Mouse (Mus musculus) urinary bladder, postnatal 36 days (tissue): ENCODE results near the gene Ndufb4.

ENCODE experiments used
- DNase-seq, 2 experiments: peaks; one replicate each; pipeline ENCODE4 v3.0.0; 2022; ENCODE audit warnings: low spot score in 2 of 2, mixed read lengths in 1 of 2

Gene Ndufb4

DNA sequence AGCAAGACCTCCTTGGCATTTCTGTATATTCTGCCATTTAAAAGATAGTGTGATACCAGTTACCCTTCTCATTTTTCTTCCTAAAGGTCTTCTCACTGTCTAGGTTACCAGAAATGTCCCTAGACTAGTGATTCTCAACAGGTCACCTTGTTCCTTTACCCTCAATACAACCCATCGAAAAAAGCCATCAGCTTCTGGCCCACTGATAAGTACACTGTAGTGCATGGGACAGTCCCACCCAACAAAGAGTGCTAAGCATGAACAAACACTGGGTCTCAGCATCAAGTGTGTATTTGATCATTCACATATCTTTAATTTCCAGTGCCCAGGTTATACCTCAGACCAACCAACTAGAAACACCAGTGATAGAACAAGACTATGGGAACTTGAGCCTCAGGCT lies 19.2 kb downstream of the Ndufb4 start:
- no peak for DNase-seq

- DNase-seq = no peak
Measured at GRCm38 (mm10) chr16:37634578-37634977, 19.7 kb downstream of the Ndufb4 start.

DNA sequence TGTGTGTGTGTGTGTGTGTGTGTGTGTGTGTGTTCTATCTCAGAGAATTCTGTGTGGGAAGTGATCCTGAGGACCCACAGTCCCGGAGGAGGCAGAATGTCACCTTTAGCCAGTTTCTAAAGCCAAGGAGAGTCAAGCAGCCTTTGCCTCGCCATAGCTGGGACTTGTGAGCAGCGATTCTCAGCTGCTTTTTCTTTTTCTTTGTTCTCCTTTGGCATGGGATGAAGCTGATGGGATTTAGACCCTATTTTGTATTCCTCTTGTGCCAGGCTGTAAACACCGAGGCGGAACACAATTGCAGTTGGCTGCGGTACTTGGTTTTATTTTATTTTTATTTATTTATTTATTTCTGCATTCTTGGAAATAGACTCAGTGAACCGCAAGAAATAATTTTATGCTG lies 25.2 kb downstream of the Ndufb4 start:
- no peak for DNase-seq

- DNase-seq = no peak
Measured at GRCm38 (mm10) chr16:37628336-37628735, 25.9 kb downstream of the Ndufb4 start.

- DNase-seq = no peak
Measured at GRCm38 (mm10) chr16:37626388-37626949, 27.8 kb downstream of the Ndufb4 start.

DNA sequence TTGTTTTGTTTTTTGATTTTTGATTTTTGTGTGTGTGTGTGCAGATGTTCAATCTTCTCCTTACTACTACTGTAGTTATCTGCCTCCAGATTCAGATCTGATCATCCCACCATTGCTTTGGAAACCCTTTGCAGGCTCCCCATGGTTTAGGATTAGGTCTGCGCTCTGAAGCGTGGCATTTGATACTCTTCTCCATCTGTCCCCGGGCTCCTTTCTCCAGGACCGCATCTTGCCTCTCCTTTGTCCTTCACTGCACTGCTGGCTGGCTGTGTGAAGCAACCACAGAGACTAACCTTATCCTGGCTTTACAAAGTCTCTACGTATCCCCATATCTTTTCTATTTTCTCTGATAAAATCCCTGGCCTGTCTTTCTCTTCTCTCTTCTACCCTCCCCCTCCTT lies 31.3 kb downstream of the Ndufb4 start:
- no peak for DNase-seq

- no peak for DNase-seq
Measured at GRCm38 (mm10) chr16:37622403-37622802, 31.9 kb downstream of the Ndufb4 start.

DNA sequence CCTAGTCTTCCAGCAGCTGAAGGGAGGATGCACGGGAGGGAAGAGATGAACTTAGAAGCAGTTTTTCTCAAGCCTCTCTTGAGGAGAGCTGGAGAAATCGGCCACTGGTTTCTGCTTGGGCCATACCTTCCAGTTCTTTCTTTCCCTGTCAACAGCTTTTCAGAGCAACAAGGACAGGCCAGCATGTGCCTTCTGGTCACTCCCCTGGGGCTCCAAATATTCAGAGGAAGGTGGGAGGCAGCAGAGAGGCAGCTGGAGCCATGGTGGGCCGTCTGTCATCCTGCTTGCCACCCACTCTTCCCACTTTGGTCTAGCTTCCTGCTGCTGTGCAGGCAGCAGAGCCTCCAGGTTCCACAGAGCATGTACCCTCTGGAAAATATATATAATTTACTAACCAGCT lies 36.6 kb downstream of the Ndufb4 start:
- DNase-seq = no peak

DNA sequence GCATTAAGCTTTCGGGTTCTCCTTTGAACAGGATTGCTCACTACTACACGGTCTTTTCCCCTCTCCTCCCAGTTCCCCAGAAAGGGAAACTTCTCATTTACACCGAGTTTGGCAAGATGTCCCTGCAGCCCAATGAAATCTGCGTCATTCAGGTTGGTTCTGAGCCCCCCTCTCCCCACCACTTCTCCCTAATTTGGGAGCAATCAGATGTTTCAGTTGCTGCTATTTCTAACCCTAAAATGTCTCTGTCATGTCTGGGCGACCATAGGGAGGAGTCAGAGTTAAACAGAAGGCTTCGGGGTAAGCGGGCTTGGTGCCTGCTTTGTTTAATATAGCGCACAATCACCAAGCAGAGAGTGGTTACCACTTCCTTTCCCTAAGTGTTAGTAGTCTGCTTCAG lies 38.1 kb downstream of the Ndufb4 start:
- no peak for DNase-seq

DNA sequence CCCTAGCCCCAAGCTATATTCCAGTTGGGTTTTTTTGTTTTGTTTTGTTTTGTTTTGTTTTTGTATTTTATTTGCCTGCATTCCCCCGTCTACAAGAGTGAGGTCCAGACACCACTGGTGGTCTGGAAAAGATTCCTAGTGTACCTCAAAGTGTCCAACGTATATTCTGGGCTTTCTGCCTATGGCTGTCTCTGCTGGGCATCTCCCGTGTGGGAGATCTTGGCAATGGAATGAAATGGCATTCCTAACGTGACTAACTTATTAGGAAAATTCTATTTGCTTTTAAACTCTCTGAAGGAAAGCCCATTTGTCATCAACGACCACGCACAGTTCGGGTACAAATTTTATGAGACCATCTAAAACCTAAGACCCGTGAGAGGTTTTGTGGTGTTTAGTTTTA lies 38.8 kb downstream of the Ndufb4 start:
- DNase-seq = no peak

GRCm38 (mm10) chr16:37614540-37614939 lies 39.7 kb downstream of the Ndufb4 start:
- DNase-seq = no peak

GRCm38 (mm10) chr16:37612013-37612412 lies 42.2 kb downstream of the Ndufb4 start:
- no peak for DNase-seq

- no peak for DNase-seq
Measured at GRCm38 (mm10) chr16:37611072-37611471, 43.2 kb downstream of the Ndufb4 start.

DNA sequence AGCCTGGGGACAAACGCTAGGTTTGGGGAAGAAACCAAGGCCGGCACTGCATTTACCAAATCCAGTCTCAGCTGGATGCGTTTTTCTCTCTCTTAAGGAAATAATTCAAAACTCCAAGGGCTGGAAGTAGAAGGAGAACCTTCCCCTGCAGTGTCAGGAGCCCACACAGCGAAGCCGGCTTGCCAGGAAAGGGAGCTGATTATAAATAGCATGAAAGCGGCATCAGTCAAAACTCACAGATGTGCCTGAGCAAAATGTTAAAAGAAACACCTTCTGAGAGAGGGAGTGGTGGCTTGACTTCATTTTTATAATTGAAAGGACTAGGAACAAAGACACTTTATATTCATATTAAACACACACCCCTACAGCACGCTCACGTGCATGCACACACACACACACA lies 43.9 kb downstream of the Ndufb4 start:
- no peak for DNase-seq

- DNase-seq = no peak
Measured at GRCm38 (mm10) chr16:37604243-37604642, 50.0 kb downstream of the Ndufb4 start.

DNA sequence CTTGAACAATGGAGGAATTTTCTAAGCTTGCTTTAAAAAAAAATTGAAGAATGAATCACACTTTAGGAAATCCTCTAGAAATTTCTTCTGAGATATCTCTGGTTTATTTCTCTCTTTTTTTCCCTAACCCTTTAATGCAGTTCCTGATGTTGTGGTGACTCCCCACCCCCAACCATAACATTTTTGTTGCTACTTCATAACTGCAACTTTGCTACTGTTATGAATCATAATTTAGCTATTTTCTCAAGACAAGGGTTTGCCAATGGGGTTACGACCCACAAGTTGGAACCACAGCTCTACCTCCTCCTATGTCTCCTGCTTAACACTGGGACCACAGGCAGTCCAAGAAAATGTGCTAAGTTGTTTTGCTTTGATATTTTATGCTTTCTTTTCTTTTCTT lies 50.8 kb downstream of the Ndufb4 start:
- no peak for DNase-seq

DNA sequence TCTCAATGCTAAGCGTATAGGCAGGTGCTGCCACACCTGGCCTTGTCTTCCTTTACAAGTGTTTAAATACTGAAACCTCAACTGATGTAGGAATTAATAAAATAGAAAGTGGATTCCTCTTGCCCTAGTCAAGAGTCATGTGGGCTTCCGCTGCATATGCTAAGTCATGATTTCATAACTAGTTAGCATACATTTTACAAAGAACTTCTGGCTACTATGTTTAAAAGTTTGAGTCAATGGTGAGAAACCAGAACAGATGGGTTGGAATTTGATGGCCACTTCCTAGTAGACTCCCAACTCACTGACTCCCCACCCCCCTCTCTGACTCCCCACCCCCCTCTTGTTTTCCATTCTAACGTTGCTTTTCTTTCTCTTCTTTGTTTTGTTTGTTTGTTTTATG lies 54.9 kb downstream of the Ndufb4 start:
- no peak for DNase-seq

GRCm38 (mm10) chr16:37598463-37598862 lies 55.8 kb downstream of the Ndufb4 start:
- no peak for DNase-seq

DNA sequence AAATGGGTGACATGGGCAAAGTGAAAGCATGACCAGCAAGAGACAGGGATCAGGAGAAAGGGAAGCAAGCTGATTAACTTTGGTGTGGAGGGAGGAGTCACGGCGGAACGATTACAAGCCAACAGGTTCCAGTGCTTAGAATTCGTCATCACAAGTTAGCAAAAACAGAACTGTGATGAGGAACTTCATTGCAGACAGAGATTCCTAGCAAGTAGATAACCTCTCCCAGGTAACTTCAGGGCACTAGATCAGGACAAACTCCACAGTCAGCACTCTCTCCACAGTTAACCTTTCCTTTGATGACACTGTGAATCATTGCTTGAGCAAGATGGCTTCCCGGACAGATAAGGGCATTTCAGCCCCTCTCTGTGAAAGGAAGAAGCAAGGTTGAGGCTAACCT lies 56.8 kb downstream of the Ndufb4 start:
- DNase-seq = no peak
